Mouse (Mus musculus) liver, embryonic 11.5 days (tissue): ENCODE measurements around the gene Akt3. TPM values are rescaled to one million over a fixed set of nuclear protein-coding genes. Genes with fewer than 3 reads are reported as not detected.

ENCODE experiments used
- ATAC-seq: fragments of 200-750 bp; cut with Nextera tagmentation; replicated peaks from 2 replicates; pipeline ENCODE4 v1.8.0; 2017; ENCODE audit warnings: moderate number of reproducible peaks, mild to moderate bottlenecking, moderate TSS enrichment, moderate library complexity; ENCODE audit not compliant: low FRiP score
- DNase-seq: peaks from one replicate; pipeline ENCODE4 v3.0.0-alpha.2; 2017; ENCODE audit warnings: low spot score
- H3K27ac ChIP-seq: fragments of 300-500 bp; sonication (generic); 2 replicates; pipeline ENCODE4 v1.5.1; 2014; ENCODE audit warnings: mild to moderate bottlenecking, low read depth, low read length, control low read depth
- H3K27me3 ChIP-seq: fragments of 300-500 bp; sonication (generic); replicated peaks from 2 replicates; pipeline ENCODE4 v1.6.1; 2014; ENCODE audit warnings: low read length, mixed read lengths; ENCODE audit not compliant: control insufficient read depth, insufficient read depth
- H3K36me3 ChIP-seq: fragments of 300-500 bp; sonication (generic); 2 replicates; pipeline ENCODE4 v1.6.1; 2014; ENCODE audit warnings: mild to moderate bottlenecking, low read length, moderate library complexity, mixed read lengths; ENCODE audit not compliant: control insufficient read depth, insufficient read depth
- H3K4me1 ChIP-seq: fragments of 300-500 bp; sonication (generic); replicated peaks from 2 replicates; pipeline ENCODE4 v1.6.1; 2014; ENCODE audit warnings: low read length, mixed read lengths; ENCODE audit not compliant: control insufficient read depth, insufficient read depth
- H3K4me2 ChIP-seq: fragments of 300-500 bp; sonication (generic); 2 replicates; pipeline ENCODE4 v1.6.1; 2014; ENCODE audit warnings: mild to moderate bottlenecking, control low read depth, moderate library complexity
- H3K4me3 ChIP-seq: fragments of 300-500 bp; sonication (generic); 2 replicates; pipeline ENCODE4 v1.5.1; 2014; ENCODE audit warnings: low read depth, low read length, control low read depth
- H3K9ac ChIP-seq: fragments of 300-500 bp; sonication (generic); 2 replicates; pipeline ENCODE4 v1.6.1; 2014; ENCODE audit warnings: low read depth, low read length, control low read depth
- H3K9me3 ChIP-seq: fragments of 300-500 bp; sonication (generic); 2 replicates; pipeline ENCODE4 v1.6.1; 2016; ENCODE audit warnings: low read length, inconsistent platforms, mixed read lengths; ENCODE audit not compliant: control insufficient read depth
- WGBS: fragments of 180-500 bp; shearing (Covaris S2); extraction: QIAGEN DNeasy Blood & Tissue Kit; methylation state at CpG from one replicate; pipeline ENCODE4 v1.1.7; 2014; 5-methylcytosine and 5-hydroxymethylcytosine counted together
- polyA plus RNA-seq: library from polyadenylated mRNA; unstranded; fragments of >200 nt; fragmentation: Nextera tagmentation; extraction: Ambion mirVana; gene quantifications from 2 replicates; pipeline ENCODE4 v1.2.1, GENCODE M21; 2014

Akt3 gene
- polyA plus RNA-seq: 3.5 and 4.3 TPM in 2 replicates

DNA sequence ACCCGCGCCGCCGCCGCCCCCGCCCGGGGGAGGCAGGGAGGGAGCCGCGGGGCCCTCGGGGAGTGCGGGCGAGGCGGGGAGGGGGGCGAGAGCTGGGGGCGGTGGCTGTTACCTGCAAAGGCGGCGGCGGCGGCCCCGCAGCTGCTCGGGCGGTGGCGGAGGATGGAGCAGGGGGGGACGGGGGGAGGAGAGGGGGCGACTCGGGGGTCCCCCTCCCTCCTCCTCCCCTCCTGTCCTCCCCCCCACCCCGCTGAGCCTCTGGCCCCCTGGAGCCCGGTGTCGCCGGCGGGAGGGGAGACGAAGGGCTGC lies at the start of gene Akt3:
Gene Akt3 (minus strand): TSS at position 170 of the 309 bp plus-strand sequence.
- H3K4me2 ChIP-seq: peak within 1 kb of the TSS; percentile 95
- H3K4me3 ChIP-seq: peak within 1 kb of the TSS; percentile 90
- WGBS: 0% methylated on average over 2 of the region's 32 CpGs
- no peaks in the 10 kb centered on the region for H3K36me3 ChIP-seq
- no peaks in the 10 kb centered on the region for H3K9me3 ChIP-seq
- DNase-seq: no peak
- peak within 1 kb of the TSS; percentile 82 for H3K9ac ChIP-seq
- H3K27ac ChIP-seq: peak within 1 kb of the TSS; percentile 90
- no peaks in the 10 kb centered on the region for H3K27me3 ChIP-seq
- peak; percentile 46; the same call in 1 of the 2 replicates for ATAC-seq
- H3K4me1 ChIP-seq: 0 out of 2 replicates have a peak, but pooled peaks cover 3% of the 10 kb centered on the region

DNA sequence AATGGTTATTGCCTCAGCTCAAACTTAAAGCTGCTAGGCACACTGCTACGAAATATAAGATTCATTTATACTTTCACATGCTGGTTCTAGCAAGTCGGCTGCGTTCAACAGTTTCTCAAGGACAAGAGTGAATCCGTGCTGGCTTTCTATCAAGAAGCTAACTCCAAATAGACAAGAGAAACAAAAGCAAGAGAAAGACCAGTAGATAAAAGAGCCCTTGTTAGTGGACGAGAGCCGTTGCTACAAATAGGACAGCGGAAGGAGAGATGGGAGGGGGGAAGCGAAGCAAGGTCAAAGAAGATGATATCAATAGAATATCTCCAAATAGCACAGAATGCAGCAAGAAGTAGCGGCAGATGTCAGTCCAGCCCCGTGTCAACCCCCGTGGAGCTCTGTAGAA lies 49.5 kb upstream of the Akt3 start:
- H3K9ac ChIP-seq: no peak overlapping the region
- no peaks in the 10 kb centered on the region for H3K36me3 ChIP-seq
- H3K27ac ChIP-seq: no peak overlapping the region
- ATAC-seq: no peak
- DNase-seq: no peak
- H3K4me1 ChIP-seq: no peaks in the 10 kb centered on the region
- WGBS: 85% methylated on average over 11 of the region's 11 CpGs
- no peaks in the 10 kb centered on the region for H3K9me3 ChIP-seq
- no peak overlapping the region for H3K4me2 ChIP-seq
- H3K27me3 ChIP-seq: no peaks in the 10 kb centered on the region
- no peak overlapping the region for H3K4me3 ChIP-seq

DNA sequence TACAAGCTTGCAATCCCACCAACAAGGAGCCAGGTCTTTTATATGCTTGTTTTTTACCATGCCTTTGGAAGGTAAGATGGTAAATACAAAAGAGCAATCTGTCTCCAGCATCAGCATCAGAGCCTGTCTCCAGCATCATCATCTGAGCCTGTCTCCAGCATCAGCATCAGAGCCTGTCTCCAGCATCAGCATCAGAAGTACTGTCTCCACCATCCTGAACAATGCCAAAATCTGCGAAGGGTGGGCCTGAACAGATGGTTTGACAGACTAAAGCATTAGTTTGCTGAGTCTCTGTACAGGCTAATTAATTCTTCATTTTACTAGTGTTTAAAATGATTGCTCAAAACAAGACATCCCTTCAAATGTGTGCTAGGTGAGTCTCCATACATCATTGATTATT lies 40.2 kb upstream of the Akt3 start:
- no peak for ATAC-seq
- no peak for DNase-seq
- Histone ChIP-seq H3K27me3 (no peaks in the 10 kb centered on the region), H3K9me3 (no peaks in the 10 kb centered on the region), H3K36me3 (no peaks in the 10 kb centered on the region), H3K4me2 (no peak overlapping the region), H3K27ac (no peak overlapping the region), H3K4me1 (no peaks in the 10 kb centered on the region), H3K9ac (no peak overlapping the region), H3K4me3 (no peak overlapping the region)
- 80% methylated on average over 1 of the region's 1 CpGs for WGBS

DNA sequence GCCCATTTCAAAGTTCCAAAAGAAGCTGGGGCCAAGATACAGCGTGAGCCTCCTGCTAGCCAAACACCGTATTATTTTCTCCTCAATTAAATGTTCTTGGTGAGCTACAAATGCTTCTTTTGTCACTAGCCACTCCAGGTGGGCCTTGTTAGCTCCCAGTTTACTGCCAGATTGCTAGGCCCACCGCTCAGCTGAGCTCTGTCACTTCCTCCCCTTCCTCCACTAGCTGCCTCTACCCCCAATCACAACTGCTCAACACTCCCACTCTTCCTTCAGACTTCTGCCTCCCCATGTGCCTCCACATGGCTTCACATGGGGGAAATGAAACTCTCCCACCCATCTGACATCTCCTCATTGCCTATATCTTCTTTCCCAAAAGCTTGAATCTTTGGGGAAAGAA lies 28.8 kb upstream of the Akt3 start:
- WGBS: 51% methylated on average over 3 of the region's 3 CpGs
- ATAC-seq: no peak
- H3K9ac ChIP-seq: no peak overlapping the region

DNA sequence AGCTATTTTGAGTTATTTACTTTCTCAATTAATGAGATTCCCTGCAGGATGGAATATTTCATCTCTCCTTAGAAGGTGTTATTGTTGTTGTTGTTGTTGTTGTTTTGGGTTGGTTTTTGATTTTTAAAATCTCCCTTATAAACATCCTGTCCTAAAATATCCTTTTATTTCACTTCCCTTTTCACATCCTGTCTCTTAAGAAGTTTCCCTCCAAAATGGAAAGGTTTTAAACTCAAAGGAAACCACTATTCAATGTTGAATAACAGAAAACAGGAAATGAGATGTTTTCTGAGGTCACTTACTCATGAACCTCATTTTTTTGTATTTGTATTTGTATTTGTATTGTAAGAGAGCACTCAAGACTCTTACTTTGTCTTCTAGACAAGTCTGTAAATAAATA lies 23.9 kb upstream of the Akt3 start:
- Histone ChIP-seq H3K9ac (no peak overlapping the region), H3K27me3 (no peaks in the 10 kb centered on the region), H3K36me3 (no peaks in the 10 kb centered on the region), H3K27ac (no peak overlapping the region), H3K9me3 (no peaks in the 10 kb centered on the region), H3K4me3 (no peak overlapping the region), H3K4me1 (no peaks in the 10 kb centered on the region), H3K4me2 (no peak overlapping the region)
- no peak for DNase-seq
- no peak for ATAC-seq

More for the DNA sequence above, 28.8 kb upstream of the Akt3 start:
- no peak for DNase-seq
- Histone ChIP-seq H3K9me3 (no peaks in the 10 kb centered on the region), H3K4me3 (no peak overlapping the region), H3K36me3 (no peaks in the 10 kb centered on the region), H3K4me2 (no peak overlapping the region), H3K27me3 (no peaks in the 10 kb centered on the region), H3K4me1 (no peaks in the 10 kb centered on the region), H3K27ac (no peak overlapping the region)

DNA sequence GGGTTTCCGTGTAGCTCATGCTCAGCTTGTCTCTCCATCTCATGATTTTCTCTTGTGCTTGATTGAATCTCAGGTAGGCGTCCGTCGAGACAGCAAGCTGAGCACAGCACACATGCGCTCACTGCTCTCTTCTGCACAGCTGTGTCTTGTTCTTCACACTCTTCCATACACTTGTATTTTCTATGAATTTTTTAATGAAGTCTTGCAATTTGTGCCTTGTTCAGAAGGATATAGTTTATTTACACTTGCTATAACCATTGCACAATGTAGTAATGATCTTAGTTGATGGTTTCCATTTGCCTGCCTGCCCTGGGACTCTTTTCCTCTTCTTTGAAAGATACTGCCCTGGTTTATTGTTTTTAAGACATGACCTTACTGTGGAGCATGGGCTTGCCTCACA lies 19.4 kb upstream of the Akt3 start:
- Histone ChIP-seq H3K9me3 (no peaks in the 10 kb centered on the region), H3K9ac (no peak overlapping the region), H3K4me3 (no peak overlapping the region), H3K27me3 (no peaks in the 10 kb centered on the region), H3K27ac (no peak overlapping the region), H3K4me1 (no peaks in the 10 kb centered on the region), H3K4me2 (no peak overlapping the region), H3K36me3 (no peaks in the 10 kb centered on the region)
- DNase-seq (no peak), ATAC-seq (no peak)
- 92% methylated on average over 5 of the region's 5 CpGs for WGBS

DNA sequence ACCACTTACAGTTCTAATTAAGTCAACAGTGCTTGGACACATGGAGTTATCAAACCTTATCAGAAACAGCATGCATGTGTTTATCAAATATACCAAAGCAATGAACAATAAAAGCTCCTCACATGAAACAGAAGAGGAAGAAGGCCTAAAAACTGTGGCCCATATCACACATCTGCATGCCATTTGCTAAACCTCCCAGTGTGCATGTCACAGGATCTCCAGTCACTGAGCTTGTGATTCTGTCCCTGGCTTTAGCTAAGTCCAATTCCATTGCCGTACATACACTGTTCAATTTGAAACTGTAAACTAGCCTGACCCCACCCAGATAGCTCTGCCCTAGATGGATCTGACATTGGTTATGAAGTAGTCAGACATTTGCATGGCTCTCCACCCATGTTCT lies 9.6 kb upstream of the Akt3 start:
- Histone ChIP-seq H3K4me1 (no peaks in the 10 kb centered on the region; the same call in 1 of the 2 replicates), H3K27me3 (no peaks in the 10 kb centered on the region), H3K9ac (no peak overlapping the region), H3K4me2 (no peak overlapping the region), H3K27ac (no peak overlapping the region), H3K36me3 (no peaks in the 10 kb centered on the region), H3K4me3 (no peak overlapping the region), H3K9me3 (no peaks in the 10 kb centered on the region)
- 64% methylated on average over 1 of the region's 1 CpGs for WGBS
- DNase-seq (no peak), ATAC-seq (peak; percentile 45; the same call in 1 of the 2 replicates)

DNA sequence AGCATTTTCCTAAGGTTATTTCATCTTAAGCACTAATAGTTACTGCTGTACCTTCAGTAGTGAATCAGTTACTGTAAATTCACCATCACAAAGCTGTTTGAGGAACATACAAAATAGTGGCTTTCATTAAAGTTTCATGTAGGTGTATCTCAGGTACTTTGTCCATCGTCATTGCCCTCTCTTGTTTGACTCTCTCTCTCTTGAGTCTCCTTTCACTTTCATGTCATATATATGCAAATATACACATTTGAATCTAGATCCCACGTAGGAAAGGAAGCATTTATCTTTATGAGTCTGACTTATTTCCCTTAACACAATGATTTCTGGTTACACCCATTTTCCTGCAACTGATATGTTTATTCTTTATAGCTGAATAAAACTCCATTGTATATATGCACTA lies 4.9 kb upstream of the Akt3 start:
- no peaks in the 10 kb centered on the region for H3K27me3 ChIP-seq

DNA sequence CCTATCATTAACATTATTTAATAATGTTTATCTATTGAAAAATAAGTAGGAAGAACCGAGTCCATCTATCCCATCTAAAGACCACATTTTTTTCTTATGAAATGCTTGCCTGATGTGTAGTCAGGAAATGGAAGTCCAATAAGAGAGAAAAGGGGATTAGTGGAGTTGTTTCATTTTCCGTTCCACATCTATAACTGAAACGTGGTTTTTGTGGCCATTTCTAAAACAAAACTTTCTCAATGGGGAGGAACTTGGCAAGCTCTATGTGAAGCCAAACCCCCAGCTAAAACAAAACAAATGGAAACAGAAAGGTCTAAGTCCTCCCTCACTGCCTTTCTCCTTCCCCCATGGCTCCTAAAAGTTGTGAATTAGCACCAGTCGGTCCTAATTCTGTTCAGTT lies 2.8 kb upstream of the Akt3 start:
- Histone ChIP-seq H3K27ac (no peak overlapping the region), H3K9ac (no peak overlapping the region), H3K4me1 (0 out of 2 replicates have a peak, but pooled peaks cover 3% of the 10 kb centered on the region), H3K36me3 (no peaks in the 10 kb centered on the region), H3K27me3 (no peaks in the 10 kb centered on the region), H3K4me3 (no peak overlapping the region), H3K4me2 (no peak overlapping the region), H3K9me3 (no peaks in the 10 kb centered on the region)
- 71% methylated on average over 4 of the region's 4 CpGs for WGBS
- DNase-seq (no peak), ATAC-seq (no peak)

More for the DNA sequence above, 4.9 kb upstream of the Akt3 start:
- Histone ChIP-seq H3K27ac (no peak overlapping the region), H3K4me3 (no peak overlapping the region), H3K9me3 (no peaks in the 10 kb centered on the region), H3K36me3 (no peaks in the 10 kb centered on the region), H3K4me2 (no peak overlapping the region), H3K4me1 (peaks cover 3% of the 10 kb centered on the region; the same call in 1 of the 2 replicates), H3K9ac (no peak overlapping the region)
- no peak for ATAC-seq
- no peak for DNase-seq
- 55% methylated on average over 2 of the region's 2 CpGs for WGBS
